Mouse (Mus musculus): ENCODE data around the gene Lif. TPM values are rescaled to one million over a fixed set of nuclear protein-coding genes. Genes with fewer than 3 reads are reported as not detected.

Gene Lif
- polyA plus RNA-seq, 1 experiment = 12.1 TPM

DNA sequence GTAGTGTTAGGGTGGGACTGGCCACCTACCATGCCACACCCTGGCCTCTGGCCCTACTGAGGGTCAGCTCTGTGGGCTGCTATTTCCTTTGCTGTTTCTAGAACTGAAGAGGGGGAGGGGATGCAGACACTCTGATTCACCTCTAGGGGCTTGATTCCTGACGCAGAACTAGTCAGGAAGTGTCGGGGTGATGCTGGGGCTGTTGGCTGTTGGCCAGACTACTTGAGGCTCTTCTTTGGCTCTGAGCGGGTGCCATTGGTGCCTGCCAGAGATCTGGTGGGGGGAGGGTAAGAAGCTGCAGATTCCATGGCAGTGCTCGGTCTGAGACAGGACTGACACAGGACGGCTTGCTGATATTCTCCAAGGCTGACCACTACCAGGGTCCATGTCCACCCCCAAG is 4.6 kb downstream of the Lif start:
- Histone ChIP-seq H3K36me3 (ENCODE audit: control insufficient read depth, insufficient read depth, low read length, poor library complexity, severe bottlenecking) (no peaks in the 10 kb centered on the region), H3K27ac (ENCODE audit: insufficient read depth, low read length) (no peak overlapping the region), H3K9me3 (replicated peaks; ENCODE audit: control insufficient read depth, insufficient read depth, low read length, poor library complexity, severe bottlenecking) (no peaks in the 10 kb centered on the region), H3K4me3 (ENCODE audit: low read depth, low read length) (no peak overlapping the region), H3K4me1 (ENCODE audit: control insufficient read depth, insufficient read depth, low read length) (peaks cover 18% of the 10 kb centered on the region), H3K9ac (ENCODE audit: low read depth, poor library complexity, severe bottlenecking) (no peak overlapping the region), H3K27me3 (ENCODE audit: control insufficient read depth, insufficient read depth, low read length, poor library complexity, severe bottlenecking) (no peaks in the 10 kb centered on the region)
- TF ChIP-seq EP300 (IDR thresholded peaks at IDR 0.05; ENCODE audit: insufficient read depth, low read depth, low read length) (no peak), POLR2A (IDR thresholded peaks at IDR 0.05; ENCODE audit: insufficient read depth, low read length) (no peak), CTCF (IDR thresholded peaks at IDR 0.05; ENCODE audit: low read depth, low read length) (no peak)

DNA sequence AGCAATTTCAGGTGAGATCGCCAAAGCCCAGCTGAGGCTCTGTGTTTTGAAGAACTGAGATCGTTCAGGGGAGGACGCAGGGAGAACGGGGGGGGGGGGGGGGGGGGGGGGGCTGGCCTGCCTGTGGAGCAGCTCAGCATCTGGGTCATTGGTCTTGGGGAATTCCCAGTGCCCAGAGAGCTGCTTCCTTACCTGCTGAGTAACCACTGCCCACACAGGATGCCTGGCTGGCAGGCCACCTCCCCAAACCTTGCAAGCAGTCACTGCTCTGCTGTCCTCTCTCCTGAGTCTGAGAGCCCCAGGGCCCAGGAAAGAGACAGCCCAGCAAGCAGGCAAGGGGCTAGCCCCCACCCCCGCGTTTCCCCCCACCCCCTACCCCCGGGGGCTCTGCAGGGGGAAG is 5.5 kb downstream of the Lif start:
- no peak overlapping the region for H3K27ac ChIP-seq (ENCODE audit: insufficient read depth, low read length)
- H3K9ac ChIP-seq (ENCODE audit: low read depth, poor library complexity, severe bottlenecking) = no peak overlapping the region
- TF ChIP-seq EP300 (IDR thresholded peaks at IDR 0.05; ENCODE audit: insufficient read depth, low read depth, low read length) (no peak), POLR2A (IDR thresholded peaks at IDR 0.05; ENCODE audit: insufficient read depth, low read length) (no peak), CTCF (IDR thresholded peaks at IDR 0.05; ENCODE audit: low read depth, low read length) (no peak)
- H3K4me1 ChIP-seq (ENCODE audit: control insufficient read depth, insufficient read depth, low read length) = peaks cover 14% of the 10 kb centered on the region
- no peaks in the 10 kb centered on the region for H3K36me3 ChIP-seq (ENCODE audit: control insufficient read depth, insufficient read depth, low read length, poor library complexity, severe bottlenecking)
- H3K27me3 ChIP-seq (ENCODE audit: control insufficient read depth, insufficient read depth, low read length, poor library complexity, severe bottlenecking) = no peaks in the 10 kb centered on the region
- no peak overlapping the region for H3K4me3 ChIP-seq (ENCODE audit: low read depth, low read length)
- no peaks in the 10 kb centered on the region for H3K9me3 ChIP-seq (replicated peaks; ENCODE audit: control insufficient read depth, insufficient read depth, low read length, poor library complexity, severe bottlenecking)

DNA sequence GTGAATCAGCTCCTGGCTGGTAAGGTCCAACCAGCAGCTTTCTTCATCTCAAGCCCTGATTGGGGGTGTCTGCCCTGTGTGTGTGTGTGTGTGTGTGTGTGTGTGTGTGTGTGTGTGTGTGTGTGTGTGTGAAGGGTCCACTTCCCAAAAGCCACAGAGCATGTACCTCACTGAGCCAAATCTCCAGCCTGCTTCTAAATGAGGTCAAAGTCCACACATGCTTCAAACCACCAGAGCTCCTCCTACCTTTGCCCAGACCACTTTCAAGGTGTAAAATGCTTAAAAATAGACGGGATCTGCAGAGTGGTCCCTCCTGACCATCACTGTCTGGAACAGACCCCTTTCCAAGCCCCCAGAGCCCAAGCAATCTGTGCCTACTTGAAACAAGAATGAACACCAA is 5.9 kb downstream of the Lif start:
- H3K4me3 ChIP-seq (ENCODE audit: low read depth, low read length) = no peak overlapping the region
- H3K4me1 ChIP-seq (ENCODE audit: control insufficient read depth, insufficient read depth, low read length) = peaks cover 14% of the 10 kb centered on the region
- H3K9ac ChIP-seq (ENCODE audit: low read depth, poor library complexity, severe bottlenecking) = no peak overlapping the region
- H3K27me3 ChIP-seq (ENCODE audit: control insufficient read depth, insufficient read depth, low read length, poor library complexity, severe bottlenecking) = no peaks in the 10 kb centered on the region
- H3K9me3 ChIP-seq (replicated peaks; ENCODE audit: control insufficient read depth, insufficient read depth, low read length, poor library complexity, severe bottlenecking) = no peaks in the 10 kb centered on the region
- no peaks in the 10 kb centered on the region for H3K36me3 ChIP-seq (ENCODE audit: control insufficient read depth, insufficient read depth, low read length, poor library complexity, severe bottlenecking)
- no peak overlapping the region for H3K27ac ChIP-seq (ENCODE audit: insufficient read depth, low read length)
- TF ChIP-seq POLR2A (IDR thresholded peaks at IDR 0.05; ENCODE audit: insufficient read depth, low read length) = no peak
- no peak for TF ChIP-seq CTCF (IDR thresholded peaks at IDR 0.05; ENCODE audit: low read depth, low read length)
- no peak for TF ChIP-seq EP300 (IDR thresholded peaks at IDR 0.05; ENCODE audit: insufficient read depth, low read depth, low read length)

DNA sequence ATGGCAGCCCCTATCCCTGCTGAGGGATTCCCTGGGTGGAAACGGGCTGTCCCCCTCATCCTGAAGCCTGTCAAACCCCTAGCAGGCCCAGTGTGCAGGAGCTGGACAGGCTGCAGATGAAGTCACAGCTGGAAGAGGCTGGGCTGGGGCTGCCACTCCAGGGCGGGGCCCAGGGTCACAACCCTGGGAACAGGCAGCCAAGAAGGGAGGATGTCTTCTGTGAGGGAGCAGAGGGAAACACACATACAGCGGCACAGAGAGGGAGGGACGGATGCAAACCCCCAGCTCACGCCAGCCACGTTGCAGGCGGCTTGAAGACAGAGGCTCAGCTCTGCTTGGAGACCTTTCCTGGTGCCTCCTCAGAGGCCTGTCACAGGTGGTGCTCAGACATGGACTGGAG is 6.7 kb downstream of the Lif start:
- Histone ChIP-seq H3K9me3 (replicated peaks; ENCODE audit: control insufficient read depth, insufficient read depth, low read length, poor library complexity, severe bottlenecking) (no peaks in the 10 kb centered on the region), H3K36me3 (ENCODE audit: control insufficient read depth, insufficient read depth, low read length, poor library complexity, severe bottlenecking) (peaks cover 2% of the 10 kb centered on the region), H3K27ac (ENCODE audit: insufficient read depth, low read length) (no peak overlapping the region), H3K27me3 (ENCODE audit: control insufficient read depth, insufficient read depth, low read length, poor library complexity, severe bottlenecking) (no peaks in the 10 kb centered on the region), H3K4me3 (ENCODE audit: low read depth, low read length) (no peak overlapping the region), H3K4me1 (ENCODE audit: control insufficient read depth, insufficient read depth, low read length) (peaks cover 14% of the 10 kb centered on the region), H3K9ac (ENCODE audit: low read depth, poor library complexity, severe bottlenecking) (no peak overlapping the region)
- TF ChIP-seq EP300 (IDR thresholded peaks at IDR 0.05; ENCODE audit: insufficient read depth, low read depth, low read length) = no peak
- no peak for TF ChIP-seq POLR2A (IDR thresholded peaks at IDR 0.05; ENCODE audit: insufficient read depth, low read length)
- TF ChIP-seq CTCF (IDR thresholded peaks at IDR 0.05; ENCODE audit: low read depth, low read length) = no peak

DNA sequence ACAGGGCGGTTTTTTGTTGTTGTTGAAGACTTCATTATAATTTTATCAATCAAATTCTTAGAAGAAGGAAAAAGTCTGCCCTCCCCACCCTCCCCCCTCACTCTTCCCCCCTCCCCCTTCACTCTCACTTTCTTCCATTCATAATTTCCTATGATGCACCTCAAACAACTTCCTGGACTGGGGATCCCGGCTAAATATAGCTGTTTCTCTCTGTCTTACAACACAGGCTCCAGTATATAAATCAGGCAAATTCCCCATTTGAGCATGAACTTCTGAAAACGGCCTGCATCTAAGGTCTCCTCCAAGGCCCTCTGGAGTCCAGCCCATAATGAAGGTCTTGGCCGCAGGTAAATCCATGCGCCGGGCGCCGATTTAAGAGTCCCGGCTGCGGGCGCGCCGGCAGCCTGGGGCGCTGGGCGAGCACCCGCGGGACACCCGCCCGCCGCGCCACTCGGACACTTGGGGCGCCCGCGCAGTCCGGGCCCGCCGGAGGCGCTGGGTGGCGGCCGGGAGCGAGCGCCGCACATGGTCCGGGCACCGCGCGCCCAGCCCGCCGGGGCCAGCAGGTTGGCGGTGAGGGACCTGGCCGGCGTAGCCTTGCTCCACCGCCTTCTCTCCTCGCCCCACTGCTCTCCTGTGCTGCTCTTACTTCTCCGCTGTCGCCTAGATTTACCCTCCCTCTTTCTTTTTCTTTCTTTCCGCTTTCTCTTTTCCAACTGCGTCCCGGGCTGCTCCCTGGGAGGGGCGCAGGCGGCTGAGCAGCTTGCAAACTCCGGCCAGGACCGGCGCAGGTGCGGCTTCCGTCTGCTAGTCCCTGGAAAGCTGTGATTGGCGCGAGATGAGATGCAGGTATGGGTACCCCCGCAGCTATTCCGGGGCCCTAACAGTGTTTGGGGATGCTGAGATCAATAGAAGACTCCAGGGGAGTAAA is 9.2 kb downstream of the Lif start:
- Histone ChIP-seq H3K36me3 (ENCODE audit: control insufficient read depth, insufficient read depth, low read length, poor library complexity, severe bottlenecking) (peaks cover 7% of the 10 kb centered on the region), H3K9me3 (replicated peaks; ENCODE audit: control insufficient read depth, insufficient read depth, low read length, poor library complexity, severe bottlenecking) (no peaks in the 10 kb centered on the region), H3K27me3 (ENCODE audit: control insufficient read depth, insufficient read depth, low read length, poor library complexity, severe bottlenecking) (no peaks in the 10 kb centered on the region), H3K4me1 (ENCODE audit: control insufficient read depth, insufficient read depth, low read length) (peaks cover 10% of the 10 kb centered on the region), H3K27ac (ENCODE audit: insufficient read depth, low read length) (peak overlapping the region; percentile 44), H3K9ac (ENCODE audit: low read depth, poor library complexity, severe bottlenecking) (peak overlapping the region; percentile 78), H3K4me3 (ENCODE audit: low read depth, low read length) (peak overlapping the region; percentile 67)
- TF ChIP-seq CTCF (IDR thresholded peaks at IDR 0.05; ENCODE audit: low read depth, low read length) (no peak), POLR2A (IDR thresholded peaks at IDR 0.05; ENCODE audit: insufficient read depth, low read length) (no peak), EP300 (IDR thresholded peaks at IDR 0.05; ENCODE audit: insufficient read depth, low read depth, low read length) (no peak)

DNA sequence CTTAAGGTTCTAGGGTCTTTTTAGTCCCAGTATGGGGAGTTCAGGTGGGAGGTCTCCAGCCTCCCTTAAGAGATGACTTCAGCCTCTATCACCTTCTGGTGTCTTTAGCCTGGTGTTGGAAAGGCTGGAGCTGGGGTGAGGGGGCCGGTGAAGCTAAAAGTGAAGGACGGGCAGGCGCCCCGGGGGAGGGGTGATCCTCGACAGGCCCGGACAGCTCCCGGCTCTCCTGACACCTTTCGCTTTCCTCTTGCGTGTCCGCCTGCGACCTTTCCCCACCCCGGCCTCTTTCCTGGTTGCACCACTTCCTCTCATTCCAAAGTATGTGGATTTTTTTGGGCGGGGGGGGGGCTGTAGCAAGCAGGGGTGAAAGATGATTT is 9.8 kb downstream of the Lif start:
- Histone ChIP-seq H3K27me3 (ENCODE audit: control insufficient read depth, insufficient read depth, low read length, poor library complexity, severe bottlenecking) (no peaks in the 10 kb centered on the region), H3K9ac (ENCODE audit: low read depth, poor library complexity, severe bottlenecking) (peak overlapping the region; percentile 78), H3K4me1 (ENCODE audit: control insufficient read depth, insufficient read depth, low read length) (peaks cover 7% of the 10 kb centered on the region), H3K27ac (ENCODE audit: insufficient read depth, low read length) (peak overlapping the region; percentile 44), H3K4me3 (ENCODE audit: low read depth, low read length) (peak overlapping the region; percentile 67), H3K9me3 (replicated peaks; ENCODE audit: control insufficient read depth, insufficient read depth, low read length, poor library complexity, severe bottlenecking) (no peaks in the 10 kb centered on the region), H3K36me3 (ENCODE audit: control insufficient read depth, insufficient read depth, low read length, poor library complexity, severe bottlenecking) (peaks cover 7% of the 10 kb centered on the region)
- TF ChIP-seq POLR2A (IDR thresholded peaks at IDR 0.05; ENCODE audit: insufficient read depth, low read length) = no peak
- TF ChIP-seq CTCF (IDR thresholded peaks at IDR 0.05; ENCODE audit: low read depth, low read length) = no peak
- peak; percentile 74 for TF ChIP-seq EP300 (IDR thresholded peaks at IDR 0.05; ENCODE audit: insufficient read depth, low read depth, low read length)

All from ES-Bruce4 (cell line).